ENCODE assay signal across 8 mouse cellular contexts in the genomic region with DNA sequence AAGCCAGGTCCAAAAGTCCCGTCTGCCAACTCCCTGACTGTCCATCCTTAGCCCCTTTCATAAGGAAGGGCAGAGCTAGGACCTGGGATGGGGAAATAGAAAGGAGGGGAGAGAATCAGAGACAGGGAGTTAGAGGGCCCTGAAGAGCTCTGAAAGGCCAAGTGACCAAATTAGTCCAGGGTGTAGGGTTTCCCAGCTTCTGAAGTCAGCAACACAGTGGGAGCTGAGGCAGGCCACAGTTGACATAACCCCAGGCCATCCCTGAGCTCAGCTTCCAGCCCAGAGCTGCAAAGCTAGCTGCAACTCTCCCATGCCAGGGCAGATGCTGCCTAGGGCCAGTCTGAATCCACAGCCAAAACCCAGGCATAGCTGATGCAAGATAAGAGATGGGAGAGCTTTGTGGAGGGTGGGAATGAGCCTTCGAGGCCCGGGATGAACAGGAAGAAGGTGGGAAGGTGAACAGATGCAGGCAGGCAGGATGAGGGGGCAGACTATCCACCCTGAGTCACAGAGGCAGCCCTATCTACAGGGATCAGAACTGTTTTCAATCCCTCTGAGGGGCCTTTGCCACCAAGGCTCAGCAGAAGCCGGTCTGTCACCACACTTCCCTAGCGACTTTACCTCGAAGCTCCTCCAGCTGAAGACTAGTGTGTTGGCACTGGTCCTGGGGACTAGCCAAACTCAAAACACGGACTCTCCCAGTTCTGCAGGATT. TPM values are rescaled to one million over a fixed set of nuclear protein-coding genes. Genes with fewer than 3 reads are reported as not detected.
DNase-seq lines count a peak whose midpoint lies in the region; ATAC-seq and TF ChIP-seq lines count a peak whose summit lies in the region.

No protein-coding gene starts in this region.

- no peaks in the 10 kb centered on the region for H3K9me3 ChIP-seq in kidney, embryonic 14.5 days (ENCODE audit: control insufficient read depth, low read length)
- no peaks in the 10 kb centered on the region for H3K9me3 ChIP-seq in embryonic facial prominence, embryonic 15.5 days (replicated peaks)
- no peaks in the 10 kb centered on the region for H3K9me3 ChIP-seq in hindbrain, postnatal 0 days (ENCODE audit: low read length)
- no peaks in the 10 kb centered on the region for H3K9me3 ChIP-seq in midbrain, postnatal 0 days (ENCODE audit: low read length)

- H3K9ac ChIP-seq in kidney, embryonic 14.5 days (ENCODE audit: low read depth, low read length): peak overlapping the region; percentile 95
- H3K9ac ChIP-seq in embryonic facial prominence, embryonic 15.5 days: peak overlapping the region; percentile 96
- no peak overlapping the region for H3K9ac ChIP-seq in hindbrain, postnatal 0 days (replicated peaks; ENCODE audit: low read length)
- H3K9ac ChIP-seq in midbrain, postnatal 0 days (replicated peaks; ENCODE audit: low read length, poor library complexity, severe bottlenecking): no peak overlapping the region

- H3K4me2 ChIP-seq in kidney, embryonic 14.5 days (replicated peaks; ENCODE audit: low read depth, low read length): peak overlapping the region; percentile 95
- peak overlapping the region; percentile 86 for H3K4me2 ChIP-seq in embryonic facial prominence, embryonic 15.5 days (replicated peaks)
- peak overlapping the region; percentile 45 for H3K4me2 ChIP-seq in hindbrain, postnatal 0 days (ENCODE audit: low read depth, low read length)
- peak overlapping the region; percentile 33; the same call in 1 of the 2 replicates for H3K4me2 ChIP-seq in midbrain, postnatal 0 days (ENCODE audit: low read depth, low read length, poor library complexity, severe bottlenecking)

- TF ChIP-seq CTCF in hindbrain, postnatal 0 days (IDR thresholded peaks at IDR 0.05; ENCODE audit: low read depth): no peak
- TF ChIP-seq CTCF in midbrain, postnatal 0 days (IDR thresholded peaks at IDR 0.05): no peak

- DNase-seq in kidney, postnatal 36 days: no peak
- no peak for DNase-seq in hindbrain, postnatal 0 days (ENCODE audit: low spot score)
- DNase-seq in midbrain, postnatal 0 days (ENCODE audit: low spot score): no peak
- DNase-seq in layer of hippocampus, adult 9-11 months: no peak
- DNase-seq in right cerebral cortex, postnatal 4 days: no peak
- no peak for DNase-seq in right cerebral cortex, adult 2 months (ENCODE audit: low spot score in 2 of 2)

- WGBS in kidney, embryonic 14.5 days: 6% methylated on average over 7 of the region's 7 CpGs
- WGBS in embryonic facial prominence, embryonic 15.5 days: 3% methylated on average over 7 of the region's 7 CpGs
- 26% methylated on average over 7 of the region's 7 CpGs for WGBS in hindbrain, postnatal 0 days
- WGBS in midbrain, postnatal 0 days: 30% methylated on average over 7 of the region's 7 CpGs

- peaks cover 79% of the 10 kb centered on the region for H3K4me1 ChIP-seq in kidney, embryonic 14.5 days (ENCODE audit: control insufficient read depth, insufficient read depth, low read length)
- peaks cover 84% of the 10 kb centered on the region for H3K4me1 ChIP-seq in embryonic facial prominence, embryonic 15.5 days
- H3K4me1 ChIP-seq in hindbrain, postnatal 0 days (ENCODE audit: insufficient read depth, low read length): peaks cover 21% of the 10 kb centered on the region
- H3K4me1 ChIP-seq in midbrain, postnatal 0 days (ENCODE audit: insufficient read depth, low read length): 0 out of 2 replicates have a peak, but pooled peaks cover 9% of the 10 kb centered on the region

- H3K27ac ChIP-seq in kidney, embryonic 14.5 days (ENCODE audit: low read depth, low read length): peak overlapping the region; percentile 60; the same call in 1 of the 2 replicates
- H3K27ac ChIP-seq in embryonic facial prominence, embryonic 15.5 days (replicated peaks): peak overlapping the region; percentile 45; the same call in 1 of the 2 replicates
- H3K27ac ChIP-seq in hindbrain, postnatal 0 days: no peak overlapping the region
- no peak overlapping the region for H3K27ac ChIP-seq in midbrain, postnatal 0 days (ENCODE audit: low read depth, low read length)

- H3K36me3 ChIP-seq in kidney, embryonic 14.5 days (ENCODE audit: control insufficient read depth, insufficient read depth, low read length): peaks cover 30% of the 10 kb centered on the region; the same call in 1 of the 2 replicates
- H3K36me3 ChIP-seq in embryonic facial prominence, embryonic 15.5 days: no peaks in the 10 kb centered on the region; the same call in 1 of the 2 replicates
- H3K36me3 ChIP-seq in hindbrain, postnatal 0 days (ENCODE audit: insufficient read depth, low read length): no peaks in the 10 kb centered on the region
- no peaks in the 10 kb centered on the region for H3K36me3 ChIP-seq in midbrain, postnatal 0 days (ENCODE audit: insufficient read depth, low read length)

- peak overlapping the region; percentile 87 for H3K4me3 ChIP-seq in kidney, embryonic 14.5 days (ENCODE audit: low read length)
- H3K4me3 ChIP-seq in embryonic facial prominence, embryonic 15.5 days (replicated peaks): peak overlapping the region; percentile 81
- peak overlapping the region; percentile 14 for H3K4me3 ChIP-seq in hindbrain, postnatal 0 days (ENCODE audit: low read length)
- no peak overlapping the region for H3K4me3 ChIP-seq in midbrain, postnatal 0 days (ENCODE audit: low read depth, low read length)

- H3K27me3 ChIP-seq in kidney, embryonic 14.5 days (ENCODE audit: control insufficient read depth, insufficient read depth, low read length): no peaks in the 10 kb centered on the region
- no peaks in the 10 kb centered on the region for H3K27me3 ChIP-seq in embryonic facial prominence, embryonic 15.5 days
- peaks cover 3% of the 10 kb centered on the region; the same call in 1 of the 2 replicates for H3K27me3 ChIP-seq in hindbrain, postnatal 0 days (ENCODE audit: insufficient read depth, low read length)
- H3K27me3 ChIP-seq in midbrain, postnatal 0 days (ENCODE audit: insufficient read depth, low read length): peaks cover 25% of the 10 kb centered on the region

- no peak for ATAC-seq in kidney, embryonic 14.5 days (ENCODE audit: low FRiP score, low TSS enrichment)
- ATAC-seq in embryonic facial prominence, embryonic 15.5 days (ENCODE audit: insufficient number of reproducible peaks, low FRiP score, low TSS enrichment, low read depth): no peak
- ATAC-seq in hindbrain, postnatal 0 days: no peak
- ATAC-seq in midbrain, postnatal 0 days (ENCODE audit: low FRiP score): no peak

RNA-seq across cellular contexts. Expression of a gene that starts 4.5 kb away (rescaled TPM):
- polyA plus RNA-seq in kidney, embryonic 14.5 days (2014; fragmentation: Nextera tagmentation; extraction: Ambion mirVana): 11.6 and 15.5 TPM in 2 replicates
- 8.7 and 10.5 TPM in 2 replicates for polyA plus RNA-seq in embryonic facial prominence, embryonic 15.5 days (2015; fragmentation: Nextera tagmentation; extraction: Ambion mirVana)
- 72.3 and 74.5 TPM in 2 replicates for total RNA-seq in hindbrain, postnatal 0 days (2014; rRNA removed)
- polyA plus RNA-seq in hindbrain, postnatal 0 days (2015; fragmentation: Nextera tagmentation; extraction: Ambion mirVana): 8.1 and 10.1 TPM in 2 replicates
- total RNA-seq in midbrain, postnatal 0 days (2014; rRNA removed): 77.6 and 89.1 TPM in 2 replicates
- polyA plus RNA-seq in midbrain, postnatal 0 days (2015; fragmentation: Nextera tagmentation; extraction: Ambion mirVana): 16.3 and 16.7 TPM in 2 replicates

RNA-seq across cellular contexts. Expression of a gene that starts 47.0 kb away (rescaled TPM):
- polyA plus RNA-seq in kidney, embryonic 14.5 days (2014; fragmentation: Nextera tagmentation; extraction: Ambion mirVana): 3.6 and 4.4 TPM in 2 replicates
- 7.8 and 8.6 TPM in 2 replicates for polyA plus RNA-seq in embryonic facial prominence, embryonic 15.5 days (2015; fragmentation: Nextera tagmentation; extraction: Ambion mirVana)
- total RNA-seq in hindbrain, postnatal 0 days (2014; rRNA removed): 1.5 and 3.5 TPM in 2 replicates
- 3.4 and 3.6 TPM in 2 replicates for polyA plus RNA-seq in hindbrain, postnatal 0 days (2015; fragmentation: Nextera tagmentation; extraction: Ambion mirVana)
- 2.0 and 4.3 TPM in 2 replicates for total RNA-seq in midbrain, postnatal 0 days (2014; rRNA removed)
- 2.7 and 3.3 TPM in 2 replicates for polyA plus RNA-seq in midbrain, postnatal 0 days (2015; fragmentation: Nextera tagmentation; extraction: Ambion mirVana)

Comparison
In these comparisons a context has a peak if more than half of its experiments do, and no peak if none do; other contexts are left out.
1. H3K27ac ChIP-seq: peak in kidney, embryonic 14.5 days (single experiment) and embryonic facial prominence, embryonic 15.5 days (single experiment); none in hindbrain, postnatal 0 days (single experiment) and midbrain, postnatal 0 days (single experiment).
2. H3K4me2 ChIP-seq: peak in every context shown above with its lines; median percentile 95 in kidney, embryonic 14.5 days; 86 in embryonic facial prominence, embryonic 15.5 days; 45 in hindbrain, postnatal 0 days; 33 in midbrain, postnatal 0 days.
3. H3K9ac ChIP-seq: peak in kidney, embryonic 14.5 days (single experiment) and embryonic facial prominence, embryonic 15.5 days (single experiment); none in hindbrain, postnatal 0 days (single experiment) and midbrain, postnatal 0 days (single experiment).